8 mouse cellular contexts compared by ENCODE assay signal in the genomic region with DNA sequence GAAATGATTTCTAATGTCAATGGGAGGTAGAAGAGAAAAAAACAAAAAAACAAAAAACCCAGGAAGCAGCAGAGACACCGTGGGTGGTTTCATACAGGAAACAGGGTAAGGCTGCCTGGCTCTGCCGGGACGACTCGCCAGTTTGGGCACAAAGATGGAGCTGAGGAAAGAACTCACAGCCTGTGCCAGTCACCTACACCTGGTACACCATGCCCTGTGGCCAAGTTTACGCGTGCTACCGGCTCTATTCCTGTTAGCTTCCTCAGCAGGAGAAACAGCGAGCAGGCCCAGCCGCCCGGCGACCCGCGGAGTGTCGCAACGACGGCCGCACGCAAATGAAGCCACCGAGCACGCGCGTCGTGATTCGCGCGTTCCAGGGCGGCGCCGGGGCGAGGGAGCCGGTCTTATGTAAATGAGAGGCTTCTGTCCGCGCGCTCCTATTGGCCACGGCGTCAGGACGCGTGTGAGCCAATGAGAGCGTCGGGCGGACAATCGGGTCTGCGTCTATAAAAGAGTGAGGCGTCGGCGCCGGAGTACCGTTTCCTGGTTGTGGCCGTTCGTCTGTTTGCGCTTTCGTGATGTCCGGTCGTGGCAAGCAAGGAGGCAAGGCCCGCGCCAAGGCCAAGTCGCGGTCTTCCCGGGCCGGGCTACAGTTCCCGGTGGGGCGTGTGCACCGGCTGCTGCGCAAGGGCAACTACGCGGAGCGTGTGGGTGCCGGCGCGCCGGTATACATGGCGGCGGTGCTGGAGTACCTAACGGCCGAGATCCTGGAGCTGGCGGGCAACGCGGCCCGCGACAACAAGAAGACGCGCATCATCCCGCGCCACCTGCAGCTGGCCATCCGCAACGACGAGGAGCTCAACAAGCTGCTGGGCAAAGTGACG. TPM values are rescaled to one million over a fixed set of nuclear protein-coding genes. Genes with fewer than 3 reads are reported as not detected.
DNase-seq lines count a peak whose midpoint lies in the region; ATAC-seq and TF ChIP-seq lines count a peak whose summit lies in the region.
"Not testable (repeated sequence)": the region's sequence is repeated elsewhere in the genome, so short reads cannot be mapped to it uniquely, and the experiment has no call there.

A gene (plus strand): TSS at position 495 of the 884 bp plus-strand sequence.

- peaks cover 13 to 33% of the 10 kb centered on the region in 2 experiments for H3K4me1 ChIP-seq in MEL (ENCODE audit: control insufficient read depth in 1 of 2, insufficient read depth in 2 of 2, low read length in 2 of 2)
- peaks cover 18% of the 10 kb centered on the region for H3K4me1 ChIP-seq in hindbrain, embryonic 12.5 days

- H3K27me3 ChIP-seq in MEL (ENCODE audit: control insufficient read depth in 1 of 2, insufficient read depth in 2 of 2, low read length in 2 of 2); hindbrain, embryonic 12.5 days: not testable (repeated sequence)

- peak within 1 kb of the TSS; percentile 91 for H3K9ac ChIP-seq in MEL (ENCODE audit: control insufficient read depth, low read depth, low read length, poor library complexity, severe bottlenecking)
- peak within 1 kb of the TSS; percentile 84 for H3K9ac ChIP-seq in hindbrain, embryonic 12.5 days

- H3K4me2 ChIP-seq in hindbrain, embryonic 12.5 days (replicated peaks) = peak within 1 kb of the TSS; percentile 60

- peak; percentile 90 for ATAC-seq in hindbrain, embryonic 12.5 days (ENCODE audit: low FRiP score)

- TF ChIP-seq EP300 in MEL (IDR thresholded peaks at IDR 0.05; ENCODE audit: low read depth in 1 of 2, low read length in 2 of 2) = not testable (repeated sequence)

- under 1% methylated on average over 43 of the region's 88 CpGs for WGBS in hindbrain, embryonic 12.5 days

- TF ChIP-seq CTCF in MEL (IDR thresholded peaks at IDR 0.05 in 2 of 3, conservative IDR thresholded peaks at IDR 0.05 in 1 of 3; ENCODE audit: control insufficient read depth in 1 of 3, insufficient read depth in 1 of 3, low read depth in 2 of 3, low read length in 3 of 3, poor library complexity in 1 of 3, severe bottlenecking in 1 of 3) = not testable (repeated sequence)

- DNase-seq in MEL (ENCODE audit: low read depth, low spot score) = peak; percentile 96
- DNase-seq in cerebellum, adult 9-11 months = peak; percentile 94
- peak; percentile 83 to 86 for DNase-seq in frontal cortex, postnatal 14 days (ENCODE audit: low spot score in 2 of 2)
- DNase-seq in layer of hippocampus, postnatal 14 days (ENCODE audit: low spot score in 2 of 2) = peak; percentile 85 to 90
- peak; percentile 87 for DNase-seq in lung, postnatal 10 days
- peak; percentile 69 for DNase-seq in ovary, postnatal 14 days (ENCODE audit: low spot score)
- DNase-seq in thymus, postnatal 14 days = peak; percentile 86

- not testable (repeated sequence) for H3K9me3 ChIP-seq in MEL (replicated peaks; ENCODE audit: insufficient read depth, low read length); hindbrain, embryonic 12.5 days (replicated peaks)

- H3K79me2 ChIP-seq in MEL (ENCODE audit: control insufficient read depth, insufficient read depth, low read length, poor library complexity) = not testable (repeated sequence)

- peak within 1 kb of the TSS; percentile 98 for H3K27ac ChIP-seq in MEL (ENCODE audit: control insufficient read depth, low read depth, low read length)
- H3K27ac ChIP-seq in hindbrain, embryonic 12.5 days = peak within 1 kb of the TSS; percentile 98

- H3K4me3 ChIP-seq in MEL (ENCODE audit: control insufficient read depth in 1 of 2, insufficient read depth in 1 of 2, low read depth in 2 of 2, low read length in 2 of 2) = peak within 1 kb of the TSS; percentile 72 to 78
- peak within 1 kb of the TSS; percentile 46 for H3K4me3 ChIP-seq in hindbrain, embryonic 12.5 days

- not testable (repeated sequence) for TF ChIP-seq RAD21 in MEL (IDR thresholded peaks at IDR 0.05; ENCODE audit: low read depth, low read length)

- TF ChIP-seq POLR2A in MEL (IDR thresholded peaks at IDR 0.05; ENCODE audit: control insufficient read depth in 1 of 2, insufficient read depth in 1 of 2, low read depth in 1 of 2, low read length in 2 of 2, poor library complexity in 1 of 2) = peak in 1 of 2 experiments; percentile 40; a peak in 2 of 4 replicates

- H3K36me3 ChIP-seq in MEL (ENCODE audit: control insufficient read depth in 1 of 2, insufficient read depth in 2 of 2, low read length in 2 of 2) = peaks cover 0 to 56% of the 10 kb centered on the region in 2 experiments; a peak in 2 of 4 replicates
- not testable (repeated sequence) for H3K36me3 ChIP-seq in hindbrain, embryonic 12.5 days

TF ChIP-seq in MEL, 35 proteins besides CTCF, POLR2A, EP300 and RAD21:
- peak; percentile 77; the same call in 1 of the 2 replicates for TF ChIP-seq POLR2AphosphoS5 (IDR thresholded peaks at IDR 0.05; ENCODE audit: borderline replicate concordance, low read depth, low read length)

RNA-seq across cellular contexts. Expression of the gene that starts here (rescaled TPM):
- total RNA-seq in MEL (2012; rRNA removed) = 3,456 and 4,103 TPM in 2 replicates
- polyA plus RNA-seq in MEL (2012; ENCODE audit: insufficient read depth in 1 of 2, insufficient read length in 2 of 2, low read depth in 1 of 2, low replicate concordance in 2 of 2, missing spikeins in 1 of 2) = 1 to 10 TPM in 1 of 2 experiments, not detected in 1; 1.5 TPM
- 16.0 and 22.0 TPM in 2 replicates for polyA plus RNA-seq in hindbrain, embryonic 12.5 days (2016; fragmentation: Nextera tagmentation; extraction: Ambion mirVana)
- 1 to 10 TPM; 6.7 to 8.0 TPM for total RNA-seq in layer of hippocampus, postnatal 14 days (2021)

Comparison
In these comparisons a context has a peak if more than half of its experiments do, and no peak if none do; other contexts are left out.
1. Peak in every context shown above with its lines: DNase-seq, ATAC-seq, H3K4me3 ChIP-seq and H3K27ac ChIP-seq.
2. RNA of the gene that starts here (total RNA-seq): 3,456 to 4,103 TPM in MEL; 6.7 to 8.0 TPM in layer of hippocampus, postnatal 14 days; every median in the first group is over 100 times any median in the second.